Mouse (Mus musculus) frontal cortex, postnatal 36 days (tissue): ENCODE results near the gene Olfr1257.
"Not testable (repeated sequence)": the region's sequence is repeated elsewhere in the genome, so short reads cannot be mapped to it uniquely, and the experiment has no call there.

Experiments
- DNase-seq, 2 experiments: peaks; one replicate each; pipeline ENCODE4 v3.0.0; 2022; ENCODE audit warnings: low spot score in 2 of 2

The Olfr1257 gene

DNA sequence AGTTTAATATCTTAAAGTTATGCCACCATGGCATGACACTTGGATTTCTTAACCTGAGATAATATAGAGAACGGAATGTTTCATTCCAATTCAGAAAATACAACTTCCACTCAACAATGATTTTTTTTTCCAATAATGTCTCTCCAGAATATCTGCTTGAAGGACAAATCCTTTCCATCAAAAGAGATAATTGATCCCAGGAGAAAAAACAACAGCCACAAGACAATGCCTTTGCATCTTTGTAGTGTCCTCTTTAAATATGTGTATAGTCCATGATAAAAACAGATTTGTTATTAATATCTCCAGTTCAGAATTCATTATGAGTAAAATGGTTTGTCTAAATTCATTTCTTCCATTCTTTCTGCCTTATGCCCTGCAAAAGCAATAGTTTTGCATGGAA is at the start of gene Olfr1257:
Gene Olfr1257 (plus strand): TSS at position 301 of the 400 bp plus-strand sequence.
- no peak for DNase-seq

DNA sequence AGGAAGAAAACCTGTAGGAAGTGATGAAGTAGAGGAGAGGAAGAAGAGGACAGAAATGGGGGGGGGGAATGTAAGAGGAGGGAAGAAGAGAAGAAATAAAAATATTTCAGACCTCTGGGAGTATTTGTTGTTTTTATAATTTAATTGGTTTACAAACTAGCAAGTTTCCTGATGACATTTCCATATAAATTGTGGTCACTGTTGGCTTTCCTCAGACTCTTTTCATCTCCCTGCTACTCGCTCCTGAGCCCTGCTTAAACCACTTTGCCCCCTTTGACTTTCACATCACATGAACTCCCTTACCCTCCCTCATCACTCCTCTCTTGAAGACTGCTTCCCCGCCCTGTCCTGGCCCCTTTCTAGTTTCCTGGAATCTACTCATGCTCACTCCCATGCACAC is 36.8 kb upstream of the Olfr1257 start, which contains the start of gene Olfr1256:
Gene Olfr1256 (minus strand): TSS at position 101 of the 400 bp plus-strand sequence.
- DNase-seq, result no peak

DNA sequence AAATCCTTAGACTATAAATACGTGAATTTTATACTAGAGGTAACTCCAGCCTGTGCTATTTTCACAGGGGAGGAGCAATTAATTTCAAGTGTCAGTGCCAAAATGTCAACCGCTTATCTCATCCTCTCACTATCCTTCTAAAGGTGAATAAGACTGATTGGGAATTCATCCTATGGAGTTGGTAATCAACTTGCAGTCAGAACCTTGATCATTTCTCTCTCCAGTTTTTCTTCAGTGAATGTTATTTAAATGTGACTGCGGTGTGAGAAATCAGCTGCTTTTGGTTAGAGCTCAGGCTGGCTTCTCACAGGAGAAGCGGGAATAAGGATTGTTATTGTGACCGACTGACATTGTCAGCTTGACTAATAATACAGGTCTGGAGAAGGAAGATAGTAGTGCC is 30.1 kb upstream of the Olfr1257 start, which contains the start of gene Olfr48:
Gene Olfr48 (minus strand): TSS at position 101 of the 400 bp plus-strand sequence.
- no peak for DNase-seq

DNA sequence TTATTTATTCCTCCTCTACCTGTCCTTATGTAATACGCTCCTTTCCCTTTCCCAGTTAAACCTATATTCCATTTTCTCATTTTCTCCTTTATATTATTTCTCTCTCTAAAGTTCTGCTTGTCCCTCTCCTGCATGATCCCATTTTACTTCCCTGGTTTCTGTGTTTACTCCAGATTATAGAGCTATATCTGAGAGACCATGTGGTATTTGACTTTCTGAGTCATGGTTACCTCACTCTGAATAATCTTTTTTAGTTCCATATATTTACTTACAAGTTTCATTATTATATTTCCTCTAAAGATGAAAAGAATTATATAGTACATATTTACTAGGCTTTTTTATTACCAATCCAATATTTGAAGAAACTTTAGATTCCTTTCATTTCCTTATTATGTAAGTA is 29.0 kb upstream of the Olfr1257 start:
- DNase-seq, result no peak

DNA sequence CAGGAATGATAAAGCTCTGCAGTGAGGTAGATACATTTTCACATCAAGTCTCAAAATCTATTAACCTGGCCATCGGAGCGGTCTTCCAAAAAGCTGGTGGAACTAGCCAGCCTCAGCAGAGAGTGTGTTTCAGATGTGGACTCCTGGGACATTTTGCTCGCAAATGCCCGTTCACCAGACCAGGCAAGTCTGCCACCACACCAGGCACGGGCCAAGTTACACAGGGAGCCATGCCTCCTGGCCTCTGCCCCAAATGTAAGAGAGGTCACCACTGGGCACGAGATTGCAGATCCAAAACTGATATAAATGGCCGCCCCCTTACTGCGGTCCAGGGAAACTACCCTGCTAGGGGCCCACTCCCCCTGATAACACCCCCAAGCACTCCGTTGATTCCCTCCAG is 34.4 kb downstream of the Olfr1257 start:
- DNase-seq, result not testable (repeated sequence)

DNA sequence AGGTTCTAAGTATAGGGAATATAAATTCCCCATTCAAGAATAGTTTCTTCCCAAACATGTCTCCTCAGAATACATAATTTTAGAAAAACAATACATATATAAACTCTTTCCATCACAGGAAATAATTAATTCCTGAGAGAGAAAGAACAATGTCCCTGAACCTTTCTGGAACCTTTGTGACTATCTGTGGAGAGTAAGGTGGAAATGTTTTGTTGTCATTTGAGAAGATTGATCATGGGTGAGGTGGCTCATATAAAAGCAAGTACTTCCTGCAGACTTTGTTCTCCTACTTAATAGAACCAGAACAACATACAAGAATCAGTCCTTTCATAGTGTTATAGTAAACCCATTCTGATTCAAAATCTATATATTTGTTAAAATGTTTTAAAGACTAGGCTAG is 48.8 kb downstream of the Olfr1257 start, which contains the start of gene Olfr1258:
Gene Olfr1258 (plus strand): TSS at position 301 of the 400 bp plus-strand sequence.
- DNase-seq, result no peak
